Mouse (Mus musculus): Measurements from ENCODE around the gene Smpd2.

Smpd2 gene

GRCm38 (mm10) chr10:41489708-41490517, at the start of gene Smpd2, which contains the start of gene Ppil6:
Gene Smpd2, minus strand, starts transcription at chr10:41490369.
Gene Ppil6, plus strand, starts transcription at chr10:41490439.
- DNase-seq = peak; percentile 98

- DNase-seq = no peak
Observed at GRCm38 (mm10) chr10:41538986-41539385, 48.8 kb upstream of the Smpd2 start.

DNA sequence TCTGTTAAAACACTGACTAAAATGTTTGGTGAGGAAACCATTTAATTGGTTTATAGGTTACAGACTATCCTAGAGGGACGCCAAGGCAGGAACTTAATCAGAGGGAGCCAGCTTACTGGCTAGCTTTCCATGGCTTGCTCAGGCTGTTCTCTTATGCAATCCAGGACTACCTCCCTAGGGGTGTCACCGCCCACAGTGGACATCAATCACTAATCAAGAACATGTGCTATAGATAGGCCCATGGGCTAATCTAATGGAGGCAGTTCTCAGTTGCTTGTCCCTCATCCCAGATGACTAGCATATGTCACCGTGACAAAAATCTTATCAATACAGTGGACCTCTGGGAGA, 47.8 kb upstream of the Smpd2 start:
- DNase-seq = no peak

DNA sequence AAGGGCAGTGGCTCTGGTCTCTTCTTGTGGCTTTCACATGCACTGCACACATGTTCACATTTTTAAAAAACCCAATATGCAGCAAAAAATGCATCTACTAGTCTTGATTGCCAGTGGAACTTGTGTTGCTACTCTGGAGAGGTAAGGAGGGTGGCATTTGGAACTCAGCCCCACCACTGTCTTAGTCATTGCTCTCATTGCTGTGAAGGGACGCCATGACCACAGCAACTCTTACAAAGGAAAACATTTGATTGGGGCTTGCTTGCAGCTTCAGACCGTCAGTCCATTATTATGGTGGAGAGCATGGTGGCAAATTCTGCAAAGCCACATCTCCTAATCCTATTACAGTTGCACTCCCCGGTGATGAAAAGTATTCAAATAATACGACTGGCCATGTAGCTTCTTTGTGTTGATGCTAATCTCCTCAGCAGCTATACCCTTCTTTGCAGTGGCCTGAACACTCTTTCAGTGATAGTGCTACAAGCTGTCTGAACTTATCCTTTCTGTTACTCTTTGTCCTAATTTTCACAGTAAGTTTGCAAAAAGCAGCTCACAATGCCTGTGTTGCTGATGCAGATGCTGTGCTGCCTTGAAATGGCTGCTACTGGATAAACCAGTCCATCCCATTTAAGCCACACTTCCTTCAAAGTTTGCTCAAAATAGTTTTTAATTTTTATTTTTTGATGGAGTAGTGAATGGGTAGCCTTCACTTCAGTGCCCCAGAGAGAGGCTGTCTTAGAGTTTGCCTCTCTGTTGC, 47.2 kb upstream of the Smpd2 start:
- no peak for DNase-seq

- DNase-seq = no peak
Observed at GRCm38 (mm10) chr10:41536714-41537113, 46.5 kb upstream of the Smpd2 start.

DNA sequence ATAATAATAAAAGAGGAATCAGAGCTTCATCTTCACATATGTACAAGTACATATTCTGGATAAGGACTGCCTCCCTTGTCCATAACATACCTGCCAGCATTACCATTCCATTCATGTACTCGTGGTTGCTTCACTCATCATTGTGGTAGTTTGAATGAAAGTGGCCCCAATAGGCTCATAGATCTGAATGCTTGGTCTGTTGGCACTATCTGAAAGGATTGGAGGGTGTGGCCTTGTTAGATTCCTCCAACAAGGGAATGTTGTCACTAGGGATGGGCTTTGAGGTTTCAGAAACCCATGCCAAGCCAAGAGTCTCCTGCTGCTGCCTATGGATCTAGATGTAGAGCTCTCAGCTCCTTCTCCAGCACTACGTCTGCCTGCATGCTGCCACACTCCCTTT, 45.8 kb upstream of the Smpd2 start:
- no peak for DNase-seq

DNA sequence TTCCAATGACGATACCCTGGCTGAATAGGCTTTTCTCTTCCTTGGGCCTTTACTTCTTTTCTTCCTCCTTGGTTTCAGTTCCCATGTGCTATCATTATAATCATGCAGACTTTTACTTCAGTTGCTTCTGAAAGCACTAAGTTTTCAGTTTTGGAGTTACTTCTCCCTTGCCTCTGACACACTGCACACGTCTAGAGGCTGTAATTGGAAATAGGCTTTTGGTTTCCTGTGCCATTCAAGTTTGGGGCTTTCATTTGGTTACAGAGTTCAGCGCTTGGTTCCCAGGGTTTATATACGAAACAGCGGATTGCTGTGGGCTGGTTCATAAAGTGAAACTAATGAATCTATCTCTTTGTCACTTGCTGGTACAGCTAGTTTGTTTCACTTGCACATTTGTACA, 39.8 kb upstream of the Smpd2 start:
- no peak for DNase-seq

DNA sequence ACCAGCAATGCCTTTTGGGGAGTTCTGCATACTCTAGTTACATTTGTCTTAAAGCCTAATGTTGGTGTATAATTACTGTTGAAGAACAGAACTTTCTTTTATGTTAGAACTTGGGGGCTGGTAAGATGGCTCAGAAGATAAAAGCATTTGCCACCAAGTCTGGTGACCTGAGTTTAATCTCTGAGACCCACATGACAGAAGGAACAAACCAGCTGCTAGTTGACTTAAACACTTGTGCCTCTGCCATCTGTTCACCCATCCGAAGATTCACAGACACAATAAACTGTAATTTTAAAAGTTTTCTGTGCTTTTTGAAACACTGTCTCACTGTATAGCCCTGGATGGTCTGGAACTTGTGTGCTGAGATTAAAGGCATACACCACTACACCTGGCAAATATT, 35.5 kb upstream of the Smpd2 start:
- DNase-seq = no peak

GRCm38 (mm10) chr10:41523386-41523785, 33.2 kb upstream of the Smpd2 start:
- no peak for DNase-seq

- DNase-seq = no peak
Observed at GRCm38 (mm10) chr10:41520410-41520673, 30.2 kb upstream of the Smpd2 start.

GRCm38 (mm10) chr10:41519640-41520409, 29.7 kb upstream of the Smpd2 start:
- DNase-seq = peak; percentile 71

DNA sequence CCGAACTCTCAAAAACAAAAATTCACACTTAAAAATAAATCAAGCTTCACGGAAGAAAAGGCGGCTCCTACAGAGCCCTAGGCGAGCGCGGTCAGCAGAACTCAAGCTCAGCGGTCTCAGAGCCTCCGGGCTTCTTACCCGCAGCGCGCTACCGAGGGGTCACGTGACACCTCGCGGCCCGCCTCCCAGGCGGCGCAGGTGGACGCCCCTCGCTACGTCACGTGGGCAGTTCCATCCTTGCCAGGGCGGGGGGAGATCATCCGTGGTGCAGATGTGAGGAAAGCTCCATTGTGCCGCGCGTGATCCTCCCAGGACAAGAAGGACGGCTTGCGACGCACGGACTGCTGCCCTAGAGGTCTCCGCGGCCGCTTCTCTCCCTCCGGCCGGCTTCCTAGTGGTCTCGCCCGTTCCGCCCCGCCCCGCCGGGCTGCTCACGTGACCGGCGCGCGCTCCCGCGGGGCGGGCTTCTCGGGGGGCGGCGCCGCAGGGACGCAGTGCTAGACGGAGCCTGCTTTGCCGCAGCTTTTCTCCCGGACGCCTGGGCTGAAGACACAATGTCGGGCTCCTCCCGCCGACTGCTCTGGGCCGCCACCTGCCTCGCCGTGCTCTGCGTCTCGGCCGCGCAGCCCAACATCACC, 28.9 kb upstream of the Smpd2 start, which contains the start of gene Cd164:
TSS of gene Cd164 (plus strand) at position 434 of the 638 bp plus-strand sequence.
- DNase-seq = peak; percentile 92

GRCm38 (mm10) chr10:41518508-41518980, 28.4 kb upstream of the Smpd2 start:
- DNase-seq = peak; percentile 86

DNA sequence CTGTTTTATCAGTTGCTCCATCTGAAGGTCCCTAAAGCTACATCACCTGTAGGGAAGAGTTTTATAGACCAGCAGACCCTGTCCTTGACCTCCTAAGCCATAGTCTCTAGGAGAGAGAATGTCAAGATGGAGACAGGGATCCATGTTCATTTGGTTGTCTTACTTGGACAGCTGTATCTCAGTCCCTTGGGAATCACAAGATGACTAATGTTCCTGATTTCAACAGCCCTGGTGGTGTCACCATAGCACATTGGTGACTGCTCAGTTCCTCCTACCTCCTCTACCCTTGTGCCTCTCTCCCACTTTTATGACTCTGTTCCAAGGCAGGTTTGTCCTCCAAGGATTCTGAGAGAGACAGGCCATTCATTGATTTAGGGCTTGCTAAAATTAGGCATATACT, 24.8 kb upstream of the Smpd2 start:
- DNase-seq = no peak

DNA sequence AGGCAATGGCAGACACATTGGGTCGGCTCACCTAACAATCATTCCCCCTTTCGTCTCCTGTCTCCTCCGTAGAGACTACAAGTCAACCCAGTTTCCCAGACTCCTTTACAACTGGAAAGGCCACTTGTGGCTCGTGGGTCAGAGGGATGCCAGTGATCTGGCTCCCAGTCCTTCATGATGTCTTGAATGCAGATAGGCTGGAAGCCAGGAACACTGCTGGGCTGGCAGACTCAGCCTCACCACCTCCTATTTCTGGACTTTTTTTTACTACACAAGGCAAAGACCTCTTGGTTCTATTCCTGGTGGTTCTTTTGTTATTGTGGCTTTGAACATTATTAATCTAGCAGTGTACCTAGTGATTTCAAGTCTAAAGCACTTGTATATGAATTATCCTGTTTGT, 24.1 kb upstream of the Smpd2 start:
- no peak for DNase-seq

- peak; percentile 48 for DNase-seq
Observed at GRCm38 (mm10) chr10:41509160-41509559, 19.0 kb upstream of the Smpd2 start.

GRCm38 (mm10) chr10:41505446-41505845, 15.3 kb upstream of the Smpd2 start:
- peak; percentile 86 for DNase-seq

- no peak for DNase-seq
Observed at GRCm38 (mm10) chr10:41504996-41505395, 14.8 kb upstream of the Smpd2 start.

DNA sequence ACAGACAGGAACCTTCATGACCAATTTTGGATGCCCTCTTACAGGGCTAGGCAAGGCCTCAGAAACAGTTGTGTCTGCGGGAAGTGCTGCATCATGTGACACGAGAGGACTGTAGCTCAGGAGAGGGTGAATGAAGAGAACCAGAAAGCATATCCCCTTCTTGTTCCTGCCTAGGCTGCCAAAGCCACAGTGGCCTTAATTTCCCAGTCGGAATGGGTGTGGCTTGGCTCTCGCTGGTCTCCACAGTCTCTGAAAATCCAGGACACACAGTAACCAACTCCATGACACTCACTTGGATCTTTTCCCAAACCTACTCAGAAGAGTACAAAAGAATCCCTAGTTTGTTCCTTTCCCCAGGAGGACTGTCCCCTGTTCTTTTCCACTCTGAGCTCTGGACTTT, 10.8 kb upstream of the Smpd2 start:
- DNase-seq = peak; percentile 69

- no peak for DNase-seq
Observed at GRCm38 (mm10) chr10:41491111-41491510, 942 bp upstream of the Smpd2 start.

GRCm38 (mm10) chr10:41490518-41490873, 327 bp upstream of the Smpd2 start:
- no peak for DNase-seq

DNA sequence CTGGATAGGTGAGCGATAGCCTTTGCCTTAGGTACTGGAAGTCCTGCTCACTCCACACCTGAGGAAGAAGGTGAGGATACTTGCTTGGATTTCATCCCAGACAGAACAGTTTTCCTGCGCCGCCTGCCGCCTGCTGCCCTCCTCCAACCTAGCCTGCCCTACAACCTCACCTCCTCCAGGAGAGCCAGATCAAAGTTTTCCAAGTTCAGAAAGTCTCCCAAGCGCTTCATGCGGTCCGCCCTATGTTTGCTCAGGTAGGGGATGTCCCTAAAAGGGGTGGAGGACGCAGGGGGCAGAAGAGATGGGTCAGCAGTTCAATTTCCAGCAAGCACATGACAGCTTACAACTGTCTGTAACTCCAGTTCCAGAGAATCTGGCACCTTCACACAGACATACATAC, 875 bp downstream of the Smpd2 start:
- DNase-seq = no peak

GRCm38 (mm10) chr10:41488877-41489276, 1.3 kb downstream of the Smpd2 start:
- DNase-seq = no peak

All from lung, postnatal 10 days (tissue).